Mouse (Mus musculus): ENCODE results near the gene Vmn2r80. TPM values are rescaled to one million over a fixed set of nuclear protein-coding genes. Genes with fewer than 3 reads are reported as not detected.
"Not testable (repeated sequence)": the region's sequence is repeated elsewhere in the genome, so short reads cannot be mapped to it uniquely, and the experiment has no call there.

Vmn2r80 gene
- total RNA-seq (2021) = not detected in 2 replicates
- long read RNA-seq = 0 reads

- DNase-seq = not testable (repeated sequence)
These were observed at the start of gene Vmn2r80 for GRCm38 (mm10) chr10:79148469-79148868. Gene Vmn2r80 (plus strand): TSS chr10:79148769.

- no peak for DNase-seq
These were observed 42.0 kb upstream of the Vmn2r80 start for GRCm38 (mm10) chr10:79106325-79107282.

- no peak for DNase-seq
These were observed 41.0 kb upstream of the Vmn2r80 start for GRCm38 (mm10) chr10:79107531-79107930.

GRCm38 (mm10) chr10:79109156-79109555 is 39.4 kb upstream of the Vmn2r80 start:
- no peak for DNase-seq

GRCm38 (mm10) chr10:79110482-79110881 is 38.1 kb upstream of the Vmn2r80 start:
- DNase-seq = no peak

GRCm38 (mm10) chr10:79115085-79115484 is 33.5 kb upstream of the Vmn2r80 start:
- no peak for DNase-seq

- peak; percentile 31 for DNase-seq
These were observed 32.3 kb upstream of the Vmn2r80 start for GRCm38 (mm10) chr10:79116125-79116849.

- no peak for DNase-seq
These were observed 3.0 kb downstream of the Vmn2r80 start for GRCm38 (mm10) chr10:79151602-79152001.

- DNase-seq = not testable (repeated sequence)
These were observed 51.4 kb downstream of the Vmn2r80 start for GRCm38 (mm10) chr10:79199973-79200372.

GRCm38 (mm10) chr10:79220432-79220831 is 71.9 kb downstream of the Vmn2r80 start:
- no peak for DNase-seq

GRCm38 (mm10) chr10:79221606-79222005 is 73.0 kb downstream of the Vmn2r80 start:
- no peak for DNase-seq

GRCm38 (mm10) chr10:79222214-79222613 is 73.6 kb downstream of the Vmn2r80 start:
- no peak for DNase-seq

Other genes with a start within 250 kb of the Vmn2r80 start
- gene Olfr1354, start 235.6 kb upstream of the Vmn2r80 start, total RNA-seq (2021) = not detected in 2 replicates
- not detected in 2 replicates for gene Olfr8, start 198.1 kb upstream of the Vmn2r80 start, total RNA-seq (2021)
- gene Olfr1353, start 185.5 kb upstream of the Vmn2r80 start, total RNA-seq (2021) = not detected in 2 replicates
- not detected in 2 replicates for gene Olfr1352, start 167.7 kb upstream of the Vmn2r80 start, total RNA-seq (2021)
- gene Olfr1351, start 136.3 kb upstream of the Vmn2r80 start, total RNA-seq (2021) = not detected in 2 replicates
- not detected in 2 replicates for gene Olfr57, start 120.0 kb upstream of the Vmn2r80 start, total RNA-seq (2021)
- 17.0 and 19.2 TPM in 2 replicates for gene 2610008E11Rik, start 51.2 kb upstream of the Vmn2r80 start, total RNA-seq (2021)
- not detected in 2 replicates for gene Vmn2r81, start 98.9 kb downstream of the Vmn2r80 start, total RNA-seq (2021)
- gene Vmn2r82, start 207.8 kb downstream of the Vmn2r80 start, total RNA-seq (2021) = not detected in 2 replicates